Mouse (Mus musculus): ENCODE results near the gene Kif3c. TPM values are rescaled to one million over a fixed set of nuclear protein-coding genes. Genes with fewer than 3 reads are reported as not detected.
"Not testable (repeated sequence)": the region's sequence is repeated elsewhere in the genome, so short reads cannot be mapped to it uniquely, and the experiment has no call there.

The Kif3c gene
- total RNA-seq, 1 experiment from 2014 or later, result 2.4 TPM

DNA sequence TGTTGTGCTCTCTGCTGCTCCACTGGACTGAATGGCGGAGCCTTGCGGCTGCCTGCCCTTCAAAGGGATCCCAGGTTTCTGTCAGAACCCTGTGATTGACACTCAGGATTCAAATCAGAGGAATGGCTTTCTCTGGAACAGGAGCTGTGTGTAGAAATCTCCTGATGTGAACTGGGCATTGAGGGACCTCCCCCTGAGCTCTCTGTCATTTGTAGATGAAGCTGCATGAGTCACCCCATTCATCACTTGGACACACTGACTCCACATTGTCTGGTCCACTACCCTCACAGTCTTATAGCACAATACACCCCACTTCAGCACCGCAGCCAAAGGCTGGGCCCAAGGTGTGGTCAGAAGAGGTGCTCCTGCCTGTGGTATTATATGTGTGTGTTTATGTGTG is 40.7 kb downstream of the Kif3c start:
- not testable (repeated sequence) for ATAC-seq (replicated peaks; ENCODE audit: insufficient number of reproducible peaks, low FRiP score, low TSS enrichment, poor library complexity, severe bottlenecking)

DNA sequence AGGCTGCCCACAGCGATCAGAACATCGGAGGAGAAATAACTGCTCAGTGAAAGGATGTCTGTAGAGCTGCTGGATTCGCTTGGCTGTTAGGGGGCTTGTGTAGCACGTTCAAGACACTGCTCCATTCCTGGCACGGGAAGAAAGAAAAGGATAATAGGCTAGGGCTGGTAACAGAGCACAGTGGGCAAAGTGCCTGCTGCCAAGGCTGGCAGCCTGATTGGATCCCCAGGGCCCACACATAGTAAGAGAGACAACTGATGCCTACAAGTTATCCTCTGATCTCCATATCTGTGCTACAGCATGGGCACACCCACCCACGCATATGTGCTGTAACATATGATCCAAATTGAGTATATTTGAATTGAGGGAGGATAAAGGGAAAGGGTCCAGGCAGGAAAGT is 41.7 kb downstream of the Kif3c start:
- no peak for ATAC-seq (replicated peaks; ENCODE audit: insufficient number of reproducible peaks, low FRiP score, low TSS enrichment, poor library complexity, severe bottlenecking)

GRCm38 (mm10) chr12:3414956-3415355 is 50.0 kb downstream of the Kif3c start:
- ATAC-seq (replicated peaks; ENCODE audit: insufficient number of reproducible peaks, low FRiP score, low TSS enrichment, poor library complexity, severe bottlenecking), result no peak

DNA sequence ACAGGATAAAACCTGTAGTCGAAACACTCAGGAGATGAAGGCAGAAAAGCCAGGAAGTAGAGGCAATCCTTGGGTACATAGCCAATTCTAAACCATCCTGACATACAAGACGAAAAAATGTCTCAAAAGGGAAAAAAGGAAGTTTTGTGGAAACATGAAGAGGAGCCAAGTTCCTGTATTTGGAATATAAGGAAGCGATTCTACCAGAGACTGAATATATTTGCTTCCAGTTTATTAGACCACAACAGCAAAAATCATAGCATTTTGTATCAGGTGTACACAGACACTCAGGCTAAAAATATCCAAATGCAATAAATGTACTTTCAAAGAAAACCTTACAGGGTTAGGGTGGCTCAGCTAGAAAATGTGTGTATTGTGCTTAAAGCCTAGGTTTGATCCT is 53.8 kb downstream of the Kif3c start:
- no peak for ATAC-seq (replicated peaks; ENCODE audit: insufficient number of reproducible peaks, low FRiP score, low TSS enrichment, poor library complexity, severe bottlenecking)

DNA sequence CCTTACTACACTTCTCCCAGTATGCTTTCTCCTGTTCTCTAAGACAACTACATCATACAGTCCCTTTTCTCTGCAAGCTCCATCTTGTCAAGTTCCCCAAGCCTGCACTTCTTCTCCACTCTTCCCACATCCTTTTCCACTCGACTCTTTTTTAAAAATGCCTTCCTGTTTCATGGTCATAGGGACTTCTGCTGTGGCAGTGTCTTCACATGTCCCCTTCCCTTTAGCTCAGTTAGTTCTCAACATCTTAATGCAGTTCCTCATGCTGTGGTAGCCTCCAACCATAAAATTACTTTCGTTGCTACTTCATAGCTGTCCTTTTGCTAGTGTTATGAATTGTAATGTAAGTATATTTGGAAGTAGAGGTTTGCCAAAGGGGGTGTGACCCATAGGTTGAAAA is 55.6 kb downstream of the Kif3c start:
- ATAC-seq (replicated peaks; ENCODE audit: insufficient number of reproducible peaks, low FRiP score, low TSS enrichment, poor library complexity, severe bottlenecking), result no peak

DNA sequence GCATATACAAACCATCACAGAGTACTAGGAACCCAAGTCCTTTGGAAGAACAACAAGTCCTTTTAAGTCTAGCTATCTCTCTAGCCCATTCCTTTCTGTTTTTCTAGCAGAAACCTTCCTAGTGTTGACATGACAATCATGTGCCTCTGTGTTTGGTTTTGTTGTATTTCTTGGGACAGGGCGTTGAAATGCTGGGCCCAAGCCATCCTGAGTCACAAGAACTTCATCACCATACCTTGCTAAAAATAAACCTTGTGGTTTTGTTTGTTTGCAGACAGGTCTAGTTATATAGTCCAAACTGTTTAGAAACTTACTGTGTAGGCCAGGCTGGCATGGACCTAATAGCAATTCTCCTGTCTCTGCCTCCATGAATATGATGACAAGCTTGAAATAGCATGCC is 57.9 kb downstream of the Kif3c start:
- no peak for ATAC-seq (replicated peaks; ENCODE audit: insufficient number of reproducible peaks, low FRiP score, low TSS enrichment, poor library complexity, severe bottlenecking)

- no peak for ATAC-seq (replicated peaks; ENCODE audit: insufficient number of reproducible peaks, low FRiP score, low TSS enrichment, poor library complexity, severe bottlenecking)
Measured at GRCm38 (mm10) chr12:3424179-3424578, 59.2 kb downstream of the Kif3c start.

DNA sequence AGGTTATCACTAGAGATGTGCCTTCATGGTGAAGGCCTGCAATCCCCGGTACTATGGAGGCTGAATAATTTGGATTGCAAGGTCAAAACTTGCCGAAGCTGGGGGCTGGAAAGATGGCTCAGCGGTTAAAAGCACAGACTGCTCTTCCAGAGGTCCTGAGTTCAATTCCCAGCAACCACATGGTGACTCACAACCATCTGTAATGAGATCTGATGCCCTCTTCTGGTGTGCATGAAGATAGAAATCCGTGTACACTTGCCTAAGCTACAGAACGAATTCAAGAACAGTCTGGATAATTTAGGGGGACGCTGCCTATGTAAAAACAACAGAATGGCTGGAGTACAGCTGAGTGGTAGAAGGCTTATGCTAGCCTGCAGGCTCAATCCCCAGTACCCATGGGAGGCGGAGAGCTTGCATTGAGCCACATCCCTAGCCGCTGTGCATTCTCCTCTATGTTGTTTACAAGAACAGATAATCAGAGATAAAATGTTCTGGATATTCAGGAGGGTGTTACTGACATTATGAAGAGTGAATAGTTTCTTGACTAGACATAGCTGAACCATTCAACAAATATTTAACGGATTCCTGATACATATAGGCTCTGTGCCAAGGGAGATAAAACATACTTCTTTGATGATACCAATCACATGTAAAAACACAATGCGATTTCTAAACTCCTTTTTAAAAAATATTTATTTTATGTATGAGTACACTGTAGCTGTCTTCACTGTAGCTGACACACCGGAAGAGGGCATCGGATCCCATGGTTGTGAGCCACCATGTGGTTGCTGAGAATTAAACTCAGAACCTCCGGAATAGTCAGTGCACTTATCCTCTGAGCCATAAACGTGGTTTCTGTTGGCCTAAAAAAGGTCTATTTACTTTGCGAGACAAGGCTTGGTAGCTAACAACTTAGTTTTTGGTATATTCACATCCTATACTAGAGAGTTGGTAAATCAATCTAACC is 60.7 kb downstream of the Kif3c start:
- ATAC-seq (replicated peaks; ENCODE audit: insufficient number of reproducible peaks, low FRiP score, low TSS enrichment, poor library complexity, severe bottlenecking), result no peak

DNA sequence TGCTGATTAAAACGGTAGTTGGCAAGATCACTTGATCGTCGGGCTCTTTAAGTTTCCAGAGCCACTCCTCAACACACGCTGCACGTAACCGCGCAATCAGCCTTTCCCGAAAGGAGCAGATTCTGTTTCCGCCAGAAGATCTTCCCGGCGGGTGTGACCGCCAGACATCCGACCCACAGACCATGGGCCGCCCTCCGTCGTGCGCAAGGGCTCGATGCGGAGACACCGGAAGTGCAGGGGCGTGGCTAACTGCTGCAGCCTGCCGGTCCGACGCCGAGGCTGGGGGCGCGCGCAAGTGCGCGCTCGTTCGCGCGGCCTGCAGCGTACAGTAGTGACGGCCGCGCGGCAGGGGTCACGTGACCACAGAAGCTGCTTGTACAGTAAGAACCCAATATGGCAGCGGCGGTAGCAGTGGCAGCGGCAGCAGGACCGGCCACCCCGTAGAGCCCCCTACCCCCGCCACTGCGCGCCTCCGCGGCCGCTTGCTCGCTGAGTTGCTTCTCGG is 61.6 kb downstream of the Kif3c start, which contains the start of gene Asxl2:
TSS of gene Asxl2 (plus strand) at position 328 of the 505 bp plus-strand sequence.
- peak; percentile 91 for ATAC-seq (replicated peaks; ENCODE audit: insufficient number of reproducible peaks, low FRiP score, low TSS enrichment, poor library complexity, severe bottlenecking)

- ATAC-seq (replicated peaks; ENCODE audit: insufficient number of reproducible peaks, low FRiP score, low TSS enrichment, poor library complexity, severe bottlenecking), result peak; percentile 45
Measured at GRCm38 (mm10) chr12:3427067-3427889, 62.3 kb downstream of the Kif3c start.

GRCm38 (mm10) chr12:3427891-3428775 is 63.2 kb downstream of the Kif3c start:
- ATAC-seq (replicated peaks; ENCODE audit: insufficient number of reproducible peaks, low FRiP score, low TSS enrichment, poor library complexity, severe bottlenecking), result no peak

DNA sequence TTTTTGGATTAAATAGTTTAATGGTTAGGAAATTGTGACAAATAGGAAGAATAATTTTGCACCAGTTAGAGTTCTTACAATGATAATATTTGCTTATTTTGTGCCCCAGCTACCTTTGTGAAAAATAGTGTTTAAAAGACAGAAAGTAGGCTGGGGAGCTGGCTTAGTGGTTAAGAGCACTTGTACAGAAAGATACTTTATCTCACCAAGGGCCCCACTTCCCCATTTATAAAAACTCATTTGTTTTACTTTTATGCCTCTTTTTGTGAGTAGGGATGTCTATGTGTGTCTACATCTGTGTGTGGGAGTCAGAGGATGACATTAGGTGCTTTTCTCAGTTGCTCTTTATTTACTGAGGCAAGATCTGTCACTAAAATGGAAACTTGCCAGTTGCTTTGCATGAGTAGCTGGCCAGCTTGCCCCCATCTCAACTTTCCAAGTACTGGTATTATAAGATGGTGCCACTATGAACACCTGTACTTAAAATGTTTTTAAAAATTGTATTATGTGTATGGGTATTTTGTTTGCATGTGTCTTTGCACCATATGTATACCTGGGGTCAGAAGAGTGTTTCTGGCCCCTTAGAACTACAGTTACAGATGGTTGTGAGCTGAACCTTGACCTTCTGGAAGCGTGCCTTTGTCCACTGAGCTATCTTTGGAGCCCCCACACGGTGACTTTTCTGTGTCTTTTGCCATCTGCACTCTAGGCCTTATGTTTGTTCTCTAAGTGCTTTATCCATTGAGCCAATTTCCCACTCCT is 64.9 kb downstream of the Kif3c start:
- ATAC-seq (replicated peaks; ENCODE audit: insufficient number of reproducible peaks, low FRiP score, low TSS enrichment, poor library complexity, severe bottlenecking), result no peak

- no peak for ATAC-seq (replicated peaks; ENCODE audit: insufficient number of reproducible peaks, low FRiP score, low TSS enrichment, poor library complexity, severe bottlenecking)
Measured at GRCm38 (mm10) chr12:3430443-3430753, 65.5 kb downstream of the Kif3c start.

DNA sequence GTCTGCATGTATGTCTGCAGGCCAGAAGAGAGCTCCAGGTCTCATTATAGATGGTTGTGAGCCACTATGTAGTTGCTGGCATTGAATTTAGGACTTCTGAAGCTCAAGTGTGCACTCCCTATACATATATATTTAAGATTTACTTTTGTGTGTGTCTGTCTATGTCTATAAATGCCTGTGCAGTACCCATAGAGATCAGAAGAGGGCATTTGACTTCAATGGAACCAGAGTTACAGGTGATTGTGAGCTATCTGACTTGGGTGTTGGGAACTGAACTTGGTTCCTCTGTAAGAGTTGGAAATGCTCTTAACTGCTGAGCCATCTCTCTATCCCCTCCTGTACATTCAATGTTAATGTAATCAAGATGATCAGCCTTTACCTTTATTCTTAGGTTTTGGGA is 66.1 kb downstream of the Kif3c start:
- no peak for ATAC-seq (replicated peaks; ENCODE audit: insufficient number of reproducible peaks, low FRiP score, low TSS enrichment, poor library complexity, severe bottlenecking)

DNA sequence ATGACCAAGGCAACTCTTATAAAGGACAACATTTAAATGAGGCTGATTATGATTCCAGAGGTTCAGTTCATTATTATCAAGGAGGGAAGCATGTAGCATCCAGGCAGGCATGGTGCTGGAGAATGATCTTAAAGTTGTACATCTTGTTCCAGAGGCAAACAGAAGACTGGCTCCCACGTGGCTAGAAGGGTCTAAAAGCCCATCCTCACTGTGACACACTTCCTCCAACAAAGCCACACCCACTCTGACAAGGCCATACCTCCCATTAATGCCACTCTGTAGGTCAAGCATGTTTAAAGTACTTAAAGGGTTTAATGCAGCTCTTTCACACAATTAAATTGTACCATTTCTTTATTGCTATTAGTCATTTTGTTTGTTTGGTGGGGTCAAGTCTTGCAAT is 68.8 kb downstream of the Kif3c start:
- no peak for ATAC-seq (replicated peaks; ENCODE audit: insufficient number of reproducible peaks, low FRiP score, low TSS enrichment, poor library complexity, severe bottlenecking)

GRCm38 (mm10) chr12:3436446-3436845 is 71.5 kb downstream of the Kif3c start:
- ATAC-seq (replicated peaks; ENCODE audit: insufficient number of reproducible peaks, low FRiP score, low TSS enrichment, poor library complexity, severe bottlenecking), result no peak

GRCm38 (mm10) chr12:3437815-3438214 is 72.9 kb downstream of the Kif3c start:
- ATAC-seq (replicated peaks; ENCODE audit: insufficient number of reproducible peaks, low FRiP score, low TSS enrichment, poor library complexity, severe bottlenecking), result no peak

- no peak for ATAC-seq (replicated peaks; ENCODE audit: insufficient number of reproducible peaks, low FRiP score, low TSS enrichment, poor library complexity, severe bottlenecking)
Measured at GRCm38 (mm10) chr12:3440916-3441315, 76.0 kb downstream of the Kif3c start.
